Mouse (Mus musculus): ENCODE measurements around the gene Ppp4r4. TPM values are rescaled to one million over a fixed set of nuclear protein-coding genes. Genes with fewer than 3 reads are reported as not detected.
"Not testable (repeated sequence)": the region's sequence is repeated elsewhere in the genome, so short reads cannot be mapped to it uniquely, and the experiment has no call there.

The Ppp4r4 gene
- polyA plus RNA-seq, 1 experiment from 2014 or later, result 4.1 TPM

GRCm38 (mm10) chr12:103550047-103550446, 18.0 kb downstream of the Ppp4r4 start:
- Histone ChIP-seq H3K36me3 (ENCODE audit: control insufficient read depth, insufficient read depth, low read length) (no peaks in the 10 kb centered on the region), H3K27me3 (replicated peaks; ENCODE audit: control insufficient read depth, insufficient read depth, low read length) (no peaks in the 10 kb centered on the region), H3K4me1 (ENCODE audit: control insufficient read depth, insufficient read depth, low read depth, low read length) (no peaks in the 10 kb centered on the region), H3K9me3 (ENCODE audit: control insufficient read depth, low read length) (no peaks in the 10 kb centered on the region), H3K4me2 (ENCODE audit: low read length) (no peak overlapping the region), H3K27ac (ENCODE audit: low read depth, low read length) (no peak overlapping the region), H3K9ac (ENCODE audit: low read depth, low read length) (no peak overlapping the region), H3K4me3 (ENCODE audit: low read length) (no peak overlapping the region)
- ATAC-seq, result no peak
- 80% methylated on average over 6 of the region's 6 CpGs for WGBS

- Histone ChIP-seq H3K27ac (ENCODE audit: low read depth, low read length) (no peak overlapping the region), H3K36me3 (ENCODE audit: control insufficient read depth, insufficient read depth, low read length) (no peaks in the 10 kb centered on the region), H3K27me3 (replicated peaks; ENCODE audit: control insufficient read depth, insufficient read depth, low read length) (no peaks in the 10 kb centered on the region), H3K4me2 (ENCODE audit: low read length) (no peak overlapping the region), H3K4me3 (ENCODE audit: low read length) (no peak overlapping the region), H3K9ac (ENCODE audit: low read depth, low read length) (no peak overlapping the region), H3K4me1 (ENCODE audit: control insufficient read depth, insufficient read depth, low read depth, low read length) (no peaks in the 10 kb centered on the region), H3K9me3 (ENCODE audit: control insufficient read depth, low read length) (no peaks in the 10 kb centered on the region)
- WGBS, result 85% methylated on average over 4 of the region's 4 CpGs
- ATAC-seq, result no peak
Observed at GRCm38 (mm10) chr12:103551422-103551821, 19.3 kb downstream of the Ppp4r4 start.

DNA sequence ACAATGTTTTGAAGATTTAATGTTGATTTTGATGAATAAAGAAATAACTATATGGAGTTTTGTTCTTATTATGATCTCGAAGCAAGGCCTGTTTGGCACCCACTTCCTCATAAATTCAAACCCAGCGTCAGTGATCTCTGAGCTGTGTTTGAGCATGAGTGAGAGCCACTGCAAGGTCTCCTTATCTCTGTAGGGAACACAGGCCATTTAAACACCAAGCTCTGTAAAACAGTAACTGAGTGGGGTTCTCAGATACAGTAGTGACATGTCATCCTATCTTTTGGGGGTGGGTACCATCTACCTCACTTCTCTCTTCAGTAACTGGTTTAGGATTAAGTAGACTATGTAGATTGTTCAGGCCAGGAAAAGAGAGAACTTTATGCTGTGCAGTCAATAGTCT, 20.4 kb downstream of the Ppp4r4 start:
- no peaks in the 10 kb centered on the region for H3K36me3 ChIP-seq (ENCODE audit: control insufficient read depth, insufficient read depth, low read length)
- 91% methylated on average over 2 of the region's 2 CpGs for WGBS

GRCm38 (mm10) chr12:103553497-103553896, 21.4 kb downstream of the Ppp4r4 start:
- no peak overlapping the region for H3K27ac ChIP-seq (ENCODE audit: low read depth, low read length)
- no peak overlapping the region for H3K9ac ChIP-seq (ENCODE audit: low read depth, low read length)
- 71% methylated on average over 3 of the region's 3 CpGs for WGBS
- H3K27me3 ChIP-seq (replicated peaks; ENCODE audit: control insufficient read depth, insufficient read depth, low read length), result no peaks in the 10 kb centered on the region
- no peaks in the 10 kb centered on the region for H3K36me3 ChIP-seq (ENCODE audit: control insufficient read depth, insufficient read depth, low read length)
- no peaks in the 10 kb centered on the region for H3K9me3 ChIP-seq (ENCODE audit: control insufficient read depth, low read length)
- no peak for ATAC-seq
- no peak overlapping the region for H3K4me3 ChIP-seq (ENCODE audit: low read length)
- no peak overlapping the region for H3K4me2 ChIP-seq (ENCODE audit: low read length)
- H3K4me1 ChIP-seq (ENCODE audit: control insufficient read depth, insufficient read depth, low read depth, low read length), result no peaks in the 10 kb centered on the region

More for the DNA sequence above, 20.4 kb downstream of the Ppp4r4 start:
- ATAC-seq, result no peak
- H3K4me1 ChIP-seq (ENCODE audit: control insufficient read depth, insufficient read depth, low read depth, low read length), result no peaks in the 10 kb centered on the region
- H3K27me3 ChIP-seq (replicated peaks; ENCODE audit: control insufficient read depth, insufficient read depth, low read length), result no peaks in the 10 kb centered on the region
- no peak overlapping the region for H3K27ac ChIP-seq (ENCODE audit: low read depth, low read length)
- H3K9ac ChIP-seq (ENCODE audit: low read depth, low read length), result no peak overlapping the region
- no peaks in the 10 kb centered on the region for H3K9me3 ChIP-seq (ENCODE audit: control insufficient read depth, low read length)
- H3K4me3 ChIP-seq (ENCODE audit: low read length), result no peak overlapping the region
- no peak overlapping the region for H3K4me2 ChIP-seq (ENCODE audit: low read length)

DNA sequence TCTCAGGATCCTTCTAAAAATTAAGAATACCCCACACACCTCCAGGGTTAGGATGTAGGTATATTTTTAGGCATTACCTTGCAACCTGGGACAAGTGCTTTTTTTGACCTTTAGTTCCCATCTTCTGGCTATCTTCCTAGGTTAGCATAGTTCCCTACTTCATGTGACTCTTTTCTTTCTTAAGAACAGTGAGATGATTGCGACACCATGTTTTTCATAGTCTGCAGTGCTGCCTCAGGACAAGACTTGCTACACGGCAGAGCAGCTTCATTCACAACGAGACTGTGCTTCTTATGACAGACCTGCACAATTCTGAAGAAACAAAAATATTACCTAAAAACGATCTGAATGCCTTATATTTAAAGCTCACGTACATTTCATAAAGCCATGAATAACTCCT, 24.8 kb downstream of the Ppp4r4 start:
- Histone ChIP-seq H3K4me1 (ENCODE audit: control insufficient read depth, insufficient read depth, low read depth, low read length) (no peaks in the 10 kb centered on the region), H3K9ac (ENCODE audit: low read depth, low read length) (no peak overlapping the region), H3K27me3 (replicated peaks; ENCODE audit: control insufficient read depth, insufficient read depth, low read length) (no peaks in the 10 kb centered on the region), H3K27ac (ENCODE audit: low read depth, low read length) (no peak overlapping the region), H3K9me3 (ENCODE audit: control insufficient read depth, low read length) (no peaks in the 10 kb centered on the region), H3K4me3 (ENCODE audit: low read length) (no peak overlapping the region), H3K36me3 (ENCODE audit: control insufficient read depth, insufficient read depth, low read length) (no peaks in the 10 kb centered on the region), H3K4me2 (ENCODE audit: low read length) (no peak overlapping the region)
- WGBS, result 91% methylated on average over 5 of the region's 5 CpGs
- no peak for ATAC-seq

- no peaks in the 10 kb centered on the region for H3K4me1 ChIP-seq (ENCODE audit: control insufficient read depth, insufficient read depth, low read depth, low read length)
- WGBS, result 54% methylated on average over 1 of the region's 1 CpGs
Observed at GRCm38 (mm10) chr12:103564726-103565125, 32.6 kb downstream of the Ppp4r4 start.

GRCm38 (mm10) chr12:103565151-103565550, 33.1 kb downstream of the Ppp4r4 start:
- Histone ChIP-seq H3K9ac (ENCODE audit: low read depth, low read length) (no peak overlapping the region), H3K27me3 (replicated peaks; ENCODE audit: control insufficient read depth, insufficient read depth, low read length) (no peaks in the 10 kb centered on the region), H3K4me2 (ENCODE audit: low read length) (no peak overlapping the region), H3K4me3 (ENCODE audit: low read length) (no peak overlapping the region), H3K36me3 (ENCODE audit: control insufficient read depth, insufficient read depth, low read length) (no peaks in the 10 kb centered on the region), H3K27ac (ENCODE audit: low read depth, low read length) (no peak overlapping the region), H3K4me1 (ENCODE audit: control insufficient read depth, insufficient read depth, low read depth, low read length) (no peaks in the 10 kb centered on the region), H3K9me3 (ENCODE audit: control insufficient read depth, low read length) (no peaks in the 10 kb centered on the region)
- 85% methylated on average over 7 of the region's 7 CpGs for WGBS
- no peak for ATAC-seq

More at GRCm38 (mm10) chr12:103564726-103565125, 32.6 kb downstream of the Ppp4r4 start:
- no peak for ATAC-seq
- no peak overlapping the region for H3K4me3 ChIP-seq (ENCODE audit: low read length)
- H3K27ac ChIP-seq (ENCODE audit: low read depth, low read length), result no peak overlapping the region
- H3K4me2 ChIP-seq (ENCODE audit: low read length), result no peak overlapping the region
- no peaks in the 10 kb centered on the region for H3K36me3 ChIP-seq (ENCODE audit: control insufficient read depth, insufficient read depth, low read length)
- H3K9ac ChIP-seq (ENCODE audit: low read depth, low read length), result no peak overlapping the region
- no peaks in the 10 kb centered on the region for H3K9me3 ChIP-seq (ENCODE audit: control insufficient read depth, low read length)
- no peaks in the 10 kb centered on the region for H3K27me3 ChIP-seq (replicated peaks; ENCODE audit: control insufficient read depth, insufficient read depth, low read length)

GRCm38 (mm10) chr12:103567129-103567528, 35.0 kb downstream of the Ppp4r4 start:
- Histone ChIP-seq H3K27me3 (replicated peaks; ENCODE audit: control insufficient read depth, insufficient read depth, low read length) (no peaks in the 10 kb centered on the region), H3K36me3 (ENCODE audit: control insufficient read depth, insufficient read depth, low read length) (no peaks in the 10 kb centered on the region), H3K4me2 (ENCODE audit: low read length) (no peak overlapping the region), H3K9me3 (ENCODE audit: control insufficient read depth, low read length) (no peaks in the 10 kb centered on the region), H3K4me3 (ENCODE audit: low read length) (no peak overlapping the region), H3K27ac (ENCODE audit: low read depth, low read length) (no peak overlapping the region), H3K4me1 (ENCODE audit: control insufficient read depth, insufficient read depth, low read depth, low read length) (no peaks in the 10 kb centered on the region), H3K9ac (ENCODE audit: low read depth, low read length) (no peak overlapping the region)
- WGBS, result 75% methylated on average over 3 of the region's 3 CpGs
- ATAC-seq, result 0 out of 2 replicates have a peak, but pooled peaks have one; percentile 61

- Histone ChIP-seq H3K9ac (ENCODE audit: low read depth, low read length) (no peak overlapping the region), H3K9me3 (ENCODE audit: control insufficient read depth, low read length) (no peaks in the 10 kb centered on the region), H3K27me3 (replicated peaks; ENCODE audit: control insufficient read depth, insufficient read depth, low read length) (no peaks in the 10 kb centered on the region), H3K36me3 (ENCODE audit: control insufficient read depth, insufficient read depth, low read length) (no peaks in the 10 kb centered on the region), H3K4me1 (ENCODE audit: control insufficient read depth, insufficient read depth, low read depth, low read length) (no peaks in the 10 kb centered on the region), H3K4me3 (ENCODE audit: low read length) (no peak overlapping the region), H3K4me2 (ENCODE audit: low read length) (no peak overlapping the region), H3K27ac (ENCODE audit: low read depth, low read length) (no peak overlapping the region)
- no peak for ATAC-seq
- WGBS, result 68% methylated on average over 6 of the region's 6 CpGs
Observed at GRCm38 (mm10) chr12:103569690-103570089, 37.6 kb downstream of the Ppp4r4 start.

- ATAC-seq; H3K27me3 ChIP-seq (replicated peaks; ENCODE audit: control insufficient read depth, insufficient read depth, low read length); H3K9ac ChIP-seq (ENCODE audit: low read depth, low read length); H3K4me3 ChIP-seq (ENCODE audit: low read length); H3K4me1 ChIP-seq (ENCODE audit: control insufficient read depth, insufficient read depth, low read depth, low read length); H3K27ac ChIP-seq (ENCODE audit: low read depth, low read length); H3K36me3 ChIP-seq (ENCODE audit: control insufficient read depth, insufficient read depth, low read length); H3K9me3 ChIP-seq (ENCODE audit: control insufficient read depth, low read length); H3K4me2 ChIP-seq (ENCODE audit: low read length): not testable (repeated sequence)
- WGBS, result 94% methylated on average over 6 of the region's 6 CpGs
Observed at GRCm38 (mm10) chr12:103578148-103578547, 46.1 kb downstream of the Ppp4r4 start.
